Mouse (Mus musculus) layer of hippocampus, postnatal 36 days (tissue): ENCODE measurements around the gene Syt1. TPM values are rescaled to one million over a fixed set of nuclear protein-coding genes. Genes with fewer than 3 reads are reported as not detected.

ENCODE experiments used
- DNase-seq, 2 experiments: peaks; one replicate each; pipeline ENCODE4 v3.0.0; 2022
- total RNA-seq, 2 experiments: library from RNA; stranded (reverse); gene quantifications; 2 replicates each; pipeline ENCODE4 v1.2.3; 2021

Gene Syt1
- total RNA-seq, 2 experiments from 2014 or later: 930 to 1,006 TPM

DNA sequence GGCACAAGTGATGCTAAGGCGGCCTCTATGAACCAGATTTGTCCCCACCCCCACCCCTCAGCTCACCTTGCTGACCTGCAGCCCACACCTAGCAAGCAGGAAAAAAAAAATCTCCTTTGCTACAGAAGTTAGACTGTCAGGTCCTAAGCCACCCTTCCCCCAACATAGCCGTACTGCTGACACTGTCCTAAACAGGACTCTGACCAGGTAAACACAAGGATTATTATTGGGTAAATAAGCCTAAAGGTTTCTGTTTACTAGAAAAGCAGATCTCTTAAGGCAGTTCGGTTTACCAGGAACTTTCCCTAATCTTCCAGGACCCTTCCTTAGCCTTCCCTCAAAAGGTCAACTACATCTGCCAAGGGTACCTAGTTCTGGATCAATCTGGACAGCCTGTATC, 501.2 kb downstream of the Syt1 start:
- no peak for DNase-seq

GRCm38 (mm10) chr10:108506917-108507316, 503.9 kb downstream of the Syt1 start:
- no peak for DNase-seq

GRCm38 (mm10) chr10:108504925-108505324, 505.9 kb downstream of the Syt1 start:
- DNase-seq: no peak

- DNase-seq: no peak
Observed at GRCm38 (mm10) chr10:108504128-108504870, 506.5 kb downstream of the Syt1 start.

- DNase-seq: no peak
Observed at GRCm38 (mm10) chr10:108490231-108490630, 520.6 kb downstream of the Syt1 start.

GRCm38 (mm10) chr10:108483991-108484390, 526.8 kb downstream of the Syt1 start:
- DNase-seq: no peak

DNA sequence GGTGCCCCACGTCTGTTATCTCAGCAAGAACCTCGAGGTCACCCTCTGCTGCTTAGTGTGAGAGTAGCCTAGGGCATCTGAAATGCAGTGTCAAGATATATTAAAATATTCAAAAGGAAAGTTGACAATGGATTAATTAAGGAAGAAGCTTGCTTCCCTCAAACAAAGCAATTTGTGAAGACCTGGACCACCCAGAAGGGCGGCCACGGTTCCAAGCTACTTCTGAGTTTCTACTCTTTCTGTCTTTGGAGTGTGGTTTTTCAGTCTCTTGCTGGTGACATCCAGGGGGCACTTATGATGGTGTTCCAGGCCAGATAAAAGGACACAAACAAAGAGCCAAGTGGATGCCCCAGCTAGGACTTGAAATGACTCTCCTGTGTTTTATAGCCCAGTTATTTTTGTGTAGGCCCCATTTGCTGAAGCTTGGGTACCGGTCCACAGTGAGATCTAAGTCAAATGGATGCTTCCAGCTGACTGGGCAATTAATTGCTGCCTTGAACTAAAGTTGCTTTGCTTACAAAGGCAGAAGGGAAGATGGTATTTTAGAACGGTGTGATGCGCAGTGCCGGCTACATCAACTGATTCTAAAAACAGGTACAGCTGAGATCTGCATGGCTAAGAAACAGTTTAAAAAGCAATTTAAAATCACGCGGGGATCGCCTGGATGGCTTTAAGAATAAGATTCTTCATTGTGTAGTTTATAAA, 530.5 kb downstream of the Syt1 start:
- DNase-seq: no peak

DNA sequence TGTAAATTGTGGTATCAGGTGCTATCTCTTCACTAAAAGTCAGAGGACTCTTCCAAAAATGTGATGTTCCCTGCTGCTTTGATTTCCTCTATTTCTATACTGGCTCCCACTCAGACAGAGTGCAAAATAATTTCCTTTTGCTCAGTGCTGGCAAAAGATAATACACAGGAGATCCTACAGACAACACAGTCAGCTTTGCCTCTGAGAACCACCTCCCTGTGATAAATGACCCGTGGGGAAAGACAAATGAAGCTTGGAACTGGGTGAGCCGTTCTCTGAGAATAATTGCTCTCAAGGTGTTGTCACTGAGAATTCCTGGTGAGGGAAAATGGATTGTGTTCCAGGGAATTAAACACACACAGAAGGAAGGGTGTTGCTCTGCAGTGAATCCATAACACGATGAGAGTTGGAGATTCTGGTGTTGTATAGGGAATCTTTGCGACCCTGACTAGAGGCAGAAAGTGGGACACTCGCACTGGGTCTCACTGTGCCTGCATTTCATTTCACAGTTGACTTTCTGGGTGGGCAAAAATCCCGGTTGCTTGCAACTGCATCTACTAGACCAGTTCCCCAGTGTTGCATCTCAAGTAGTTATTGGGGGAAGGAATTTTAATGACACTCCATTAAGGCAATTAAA, 540.3 kb downstream of the Syt1 start:
- no peak for DNase-seq

- no peak for DNase-seq
Observed at GRCm38 (mm10) chr10:108466539-108466938, 544.2 kb downstream of the Syt1 start.

DNA sequence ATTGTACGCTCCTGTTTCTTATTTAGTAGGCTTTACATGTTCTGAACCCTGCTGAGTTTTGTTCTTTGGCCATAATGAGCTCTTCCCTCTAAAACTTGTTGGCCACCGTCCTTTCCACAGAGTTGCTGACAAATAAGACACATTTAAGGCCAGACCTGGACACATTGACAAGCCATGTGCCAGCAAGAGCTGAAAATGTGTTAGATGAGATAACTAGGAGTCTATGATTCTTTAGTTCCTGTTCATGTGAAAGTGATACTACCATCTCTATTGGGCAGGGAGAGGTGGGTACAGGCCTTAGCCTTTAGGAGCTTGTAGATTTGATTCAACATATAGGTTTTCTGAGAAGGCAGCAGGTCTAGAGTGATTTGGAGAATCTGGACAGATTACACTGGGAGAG, 548.9 kb downstream of the Syt1 start:
- DNase-seq: no peak

DNA sequence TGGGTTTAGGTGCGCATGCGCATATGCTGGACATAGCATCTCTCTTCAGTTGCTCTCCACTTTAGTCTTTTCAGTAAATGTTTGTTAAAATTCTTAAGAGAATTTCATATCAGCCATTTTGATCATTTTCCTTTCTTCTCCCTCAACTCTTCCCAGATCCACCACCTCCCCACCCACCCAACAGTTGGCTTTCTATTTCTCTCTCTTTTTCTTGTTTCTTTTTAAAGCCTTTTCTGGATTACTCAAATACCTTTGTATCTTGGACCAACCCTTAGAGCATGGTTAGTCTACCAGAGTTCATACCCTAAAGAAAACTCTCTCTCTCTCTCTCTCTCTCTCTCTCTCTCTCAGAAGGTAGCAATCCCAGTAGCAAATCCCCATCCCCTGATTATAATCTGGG, 553.7 kb downstream of the Syt1 start:
- no peak for DNase-seq

DNA sequence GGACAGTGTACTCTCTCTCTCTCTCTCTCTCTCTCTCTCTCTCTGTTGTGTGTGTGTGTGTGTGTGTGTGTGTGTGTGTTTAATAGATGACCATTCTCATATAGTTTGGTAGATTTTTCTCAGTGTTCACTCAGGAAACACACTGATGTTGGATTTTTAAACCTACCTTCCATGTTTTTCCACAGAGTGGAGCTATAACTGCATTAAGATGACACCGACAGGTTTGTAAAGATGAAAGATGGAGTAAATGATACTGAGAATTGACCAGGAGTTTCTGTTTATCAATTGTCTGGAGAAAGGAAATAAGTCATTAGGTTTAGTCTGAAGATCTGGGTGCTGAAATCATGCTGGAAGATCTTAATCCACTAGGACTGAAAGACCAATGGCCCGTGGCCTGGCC, 554.9 kb downstream of the Syt1 start:
- no peak for DNase-seq

- DNase-seq: no peak
Observed at GRCm38 (mm10) chr10:108455204-108455603, 555.6 kb downstream of the Syt1 start.

GRCm38 (mm10) chr10:108454691-108455117, 556.1 kb downstream of the Syt1 start:
- no peak for DNase-seq

DNA sequence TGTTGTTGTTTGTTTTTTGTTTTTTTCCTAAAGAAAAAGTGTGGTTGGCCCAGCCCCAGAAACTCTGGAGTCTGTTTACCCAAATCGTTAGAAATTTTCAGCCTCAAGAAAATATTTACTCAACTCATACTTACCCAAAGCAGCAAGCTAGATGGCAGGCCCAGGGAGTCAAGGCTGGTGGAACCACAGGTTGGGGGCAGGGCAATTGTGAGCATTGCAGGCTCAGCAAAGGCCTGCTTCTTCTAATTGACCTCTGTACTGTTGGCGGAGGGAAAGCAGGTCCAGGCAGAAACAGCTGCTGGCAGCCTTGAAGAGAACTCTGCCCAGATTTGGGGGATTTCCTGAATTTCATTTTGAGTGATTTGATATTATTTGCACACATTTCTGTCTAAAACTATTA, 557.2 kb downstream of the Syt1 start:
- DNase-seq: no peak

- no peak for DNase-seq
Observed at GRCm38 (mm10) chr10:108452421-108452820, 558.4 kb downstream of the Syt1 start.

GRCm38 (mm10) chr10:108451516-108451915, 559.3 kb downstream of the Syt1 start:
- DNase-seq: no peak

DNA sequence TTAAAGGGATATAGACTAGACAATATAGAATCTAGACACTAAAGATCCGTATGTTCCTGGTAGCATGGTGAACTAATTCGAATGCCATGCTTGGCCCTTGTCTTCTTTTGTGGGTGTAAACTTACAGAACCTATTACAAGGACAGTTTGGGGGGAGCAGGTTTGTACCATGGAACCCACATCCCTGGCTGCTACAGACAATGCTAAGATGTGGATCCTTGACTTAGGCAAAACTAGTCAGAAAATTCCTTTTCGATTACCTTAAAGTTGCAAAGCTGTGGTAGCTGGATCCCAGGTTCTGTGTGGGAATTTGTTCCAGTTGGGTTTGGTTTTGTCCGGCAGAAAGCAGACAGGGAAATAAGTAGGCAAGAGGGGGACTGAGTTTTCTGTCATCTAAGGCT, 560.4 kb downstream of the Syt1 start:
- DNase-seq: no peak

GRCm38 (mm10) chr10:108448421-108448820, 562.4 kb downstream of the Syt1 start:
- DNase-seq: no peak
